Mouse (Mus musculus): Measurements from ENCODE around the gene Zbtb5. TPM values are rescaled to one million over a fixed set of nuclear protein-coding genes. Genes with fewer than 3 reads are reported as not detected.

The Zbtb5 gene
- 14.1 to 17.3 TPM (median 14.9 TPM) in 4 replicates for total RNA-seq (2023; ENCODE audit: inconsistent age)

GRCm38 (mm10) chr4:45012105-45012975, at the start of gene Zbtb5:
Gene Zbtb5, minus strand, starts transcription at chr4:45012412.

GRCm38 (mm10) chr4:45018452-45018980, 6.3 kb upstream of the Zbtb5 start, which contains the start of gene Polr1e:
Gene Polr1e, plus strand, starts transcription at chr4:45018583.

GRCm38 (mm10) chr4:44981280-44981973, 30.8 kb downstream of the Zbtb5 start, which contains the start of gene Grhpr:
Gene Grhpr, plus strand, starts transcription at chr4:44981395.

Other genes starting within 250 kb of the Zbtb5 start
- gene Grhpr, start 31.0 kb downstream of the Zbtb5 start, total RNA-seq (2023; ENCODE audit: inconsistent age) = 21.1 to 31.7 TPM (median 22.9 TPM) in 4 replicates
- gene Polr1e, start 6.2 kb upstream of the Zbtb5 start, total RNA-seq (2023; ENCODE audit: inconsistent age) = 23.9 to 29.5 TPM (median 27.3 TPM) in 4 replicates
- 1.4 to 2.7 TPM (median 1.9 TPM) in 4 replicates for gene Fbxo10, start 72.2 kb upstream of the Zbtb5 start, total RNA-seq (2023; ENCODE audit: inconsistent age)
- 44.6 to 47.3 TPM (median 46.9 TPM) in 4 replicates for gene Tomm5, start 95.7 kb upstream of the Zbtb5 start, total RNA-seq (2023; ENCODE audit: inconsistent age)
- not detected in 4 replicates for gene Frmpd1, start 172.5 kb upstream of the Zbtb5 start, total RNA-seq (2023; ENCODE audit: inconsistent age)